Mouse (Mus musculus) ES-Bruce4 (cell line): ENCODE data around the gene Rgs3. TPM values are rescaled to one million over a fixed set of nuclear protein-coding genes. Genes with fewer than 3 reads are reported as not detected.

Source experiments
- H3K27ac ChIP-seq: 2 replicates; pipeline ENCODE4 v1.5.1; 2012; ENCODE audit warnings: low read length, inconsistent platforms; ENCODE audit not compliant: insufficient read depth
- H3K27me3 ChIP-seq: 2 replicates; pipeline ENCODE4 v1.6.1; 2012; ENCODE audit warnings: mild to moderate bottlenecking, low read length, inconsistent platforms; ENCODE audit not compliant: control insufficient read depth, poor library complexity, insufficient read depth, severe bottlenecking
- H3K36me3 ChIP-seq: 2 replicates; pipeline ENCODE4 v1.6.1; 2012; ENCODE audit warnings: inconsistent platforms, mild to moderate bottlenecking, low read length, moderate library complexity; ENCODE audit not compliant: control insufficient read depth, poor library complexity, insufficient read depth, severe bottlenecking
- H3K4me1 ChIP-seq: one replicate; pipeline ENCODE4 v1.8.1; 2011; ENCODE audit warnings: low read length; ENCODE audit not compliant: control insufficient read depth, insufficient read depth
- H3K4me3 ChIP-seq: 2 replicates; pipeline ENCODE4 v1.5.1; 2011; ENCODE audit warnings: low read depth, mild to moderate bottlenecking, low read length
- H3K9ac ChIP-seq: 2 replicates; pipeline ENCODE4 v1.6.1; 2012; ENCODE audit warnings: low read depth, mild to moderate bottlenecking, inconsistent platforms; ENCODE audit not compliant: poor library complexity, severe bottlenecking
- H3K9me3 ChIP-seq: replicated peaks from 2 replicates; pipeline ENCODE4 v1.6.1; 2012; ENCODE audit warnings: mild to moderate bottlenecking, low read length, inconsistent platforms; ENCODE audit not compliant: control insufficient read depth, poor library complexity, insufficient read depth, severe bottlenecking
- CTCF ChIP-seq: IDR thresholded peaks from one replicate; pipeline ENCODE4 v1.8.1; 2011; ENCODE audit warnings: low read depth, low read length
- EP300 ChIP-seq: IDR thresholded peaks from 2 replicates; pipeline ENCODE4 v1.6.1; 2011; ENCODE audit warnings: low read depth, low read length; ENCODE audit not compliant: insufficient read depth
- POLR2A ChIP-seq: IDR thresholded peaks from one replicate; pipeline ENCODE4 v1.8.1; 2011; ENCODE audit warnings: low read length; ENCODE audit not compliant: insufficient read depth
- polyA plus RNA-seq: library from polyadenylated mRNA; stranded (reverse); fragments of >200 nt; gene quantifications from 2 replicates; pipeline ENCODE4 v1.2.4, GENCODE M21; 2011; ENCODE audit warnings: low read depth; ENCODE audit not compliant: missing spikeins, insufficient read depth, insufficient read length

The Rgs3 gene
- polyA plus RNA-seq, 1 experiment: 15.3 TPM

DNA sequence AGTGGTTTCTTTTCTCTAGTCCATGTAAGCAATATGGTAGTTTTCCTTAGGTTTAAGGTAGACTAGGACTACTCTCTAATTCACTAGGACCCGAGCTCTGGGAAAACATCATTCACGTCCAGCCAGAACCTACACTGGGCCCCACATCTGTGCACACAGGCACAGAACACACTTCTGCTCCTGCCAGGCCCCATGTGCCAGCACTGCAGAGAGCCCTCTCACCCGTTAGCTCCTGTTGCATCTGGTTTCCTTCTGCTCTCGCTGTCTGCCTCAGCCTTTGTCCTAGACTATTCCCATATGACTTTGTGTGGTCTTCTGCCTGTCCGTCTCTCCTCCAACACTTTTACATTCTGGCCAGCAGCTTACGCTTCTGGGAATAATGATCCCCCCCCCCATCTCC is 25.9 kb upstream of the Rgs3 start:
- TF ChIP-seq POLR2A (no peak), CTCF (no peak), EP300 (no peak)
- no peaks in the 10 kb centered on the region for H3K4me1 ChIP-seq
- no peak overlapping the region for H3K9ac ChIP-seq
- no peaks in the 10 kb centered on the region for H3K9me3 ChIP-seq
- no peak overlapping the region for H3K4me3 ChIP-seq
- no peaks in the 10 kb centered on the region for H3K36me3 ChIP-seq
- H3K27me3 ChIP-seq: no peaks in the 10 kb centered on the region
- no peak overlapping the region for H3K27ac ChIP-seq

DNA sequence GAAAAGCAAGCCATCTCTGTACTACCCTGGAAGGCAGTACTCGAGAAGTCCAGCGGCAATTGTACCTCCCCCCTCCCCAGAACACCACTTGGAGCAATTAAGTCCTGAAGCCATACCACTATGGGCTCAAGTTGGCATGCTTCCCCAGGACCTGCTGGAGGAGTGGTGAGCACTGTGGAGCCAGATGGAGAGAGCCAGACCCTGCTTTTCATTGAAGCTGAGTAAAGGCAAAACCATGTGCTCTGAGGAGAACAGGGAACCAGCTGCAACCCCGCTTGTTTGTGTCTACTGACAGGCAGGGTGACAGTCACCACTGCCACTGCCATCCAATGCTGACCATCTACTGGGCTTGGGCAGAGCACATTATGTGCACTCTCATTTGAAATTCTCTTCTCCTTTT is 17.8 kb upstream of the Rgs3 start:
- Histone ChIP-seq H3K9ac (no peak overlapping the region), H3K27me3 (no peaks in the 10 kb centered on the region), H3K27ac (no peak overlapping the region), H3K4me1 (no peaks in the 10 kb centered on the region), H3K9me3 (no peaks in the 10 kb centered on the region), H3K36me3 (no peaks in the 10 kb centered on the region), H3K4me3 (no peak overlapping the region)
- no peak for TF ChIP-seq POLR2A

DNA sequence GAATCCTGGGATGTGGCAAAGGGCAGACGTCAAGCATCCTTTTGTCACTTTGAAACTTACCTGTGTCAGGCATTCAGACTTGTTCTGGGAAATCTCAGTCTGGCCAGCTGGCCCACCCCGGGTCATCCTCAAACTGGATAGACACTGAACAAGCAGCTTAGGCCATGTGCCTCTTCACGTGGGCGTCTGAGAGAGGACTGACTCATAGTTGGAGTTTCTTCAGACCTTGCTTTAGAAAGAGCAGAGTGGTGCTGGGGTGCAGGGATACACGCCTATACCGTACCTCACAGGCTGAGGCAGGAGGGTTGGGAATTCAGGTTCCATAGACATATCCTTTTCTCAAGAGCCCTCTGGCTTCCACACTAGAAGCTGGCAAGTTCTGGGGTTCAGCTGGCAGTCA is 15.9 kb upstream of the Rgs3 start:
- no peak for TF ChIP-seq CTCF
- TF ChIP-seq EP300: no peak
- no peak for TF ChIP-seq POLR2A
- H3K27me3 ChIP-seq: no peaks in the 10 kb centered on the region
- H3K9me3 ChIP-seq: no peaks in the 10 kb centered on the region
- no peaks in the 10 kb centered on the region for H3K36me3 ChIP-seq
- H3K27ac ChIP-seq: no peak overlapping the region
- no peak overlapping the region for H3K9ac ChIP-seq
- no peak overlapping the region for H3K4me3 ChIP-seq
- H3K4me1 ChIP-seq: no peaks in the 10 kb centered on the region

DNA sequence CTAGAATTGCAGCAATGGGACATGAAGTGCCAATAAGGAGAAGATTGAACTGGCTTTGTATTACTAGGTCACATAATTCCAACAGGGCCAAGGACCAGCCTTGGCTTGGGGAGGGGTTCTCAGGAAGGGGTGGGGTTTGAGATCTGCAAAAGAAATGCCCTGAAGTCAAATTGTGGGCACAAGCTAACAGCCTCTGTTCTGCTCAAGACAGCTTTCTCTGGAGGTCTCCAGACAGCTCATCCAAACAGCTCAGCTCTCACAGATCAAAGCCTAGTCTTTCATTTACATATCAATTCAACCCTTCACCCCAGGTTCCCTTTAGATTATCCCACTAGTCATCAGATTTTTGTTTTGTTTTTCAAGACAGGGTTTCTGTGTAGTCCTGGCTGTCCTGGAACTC is 14.8 kb upstream of the Rgs3 start:
- H3K27me3 ChIP-seq: no peaks in the 10 kb centered on the region
- no peaks in the 10 kb centered on the region for H3K36me3 ChIP-seq
- no peaks in the 10 kb centered on the region for H3K9me3 ChIP-seq
- H3K9ac ChIP-seq: no peak overlapping the region
- no peak overlapping the region for H3K4me3 ChIP-seq
- no peak overlapping the region for H3K27ac ChIP-seq
- H3K4me1 ChIP-seq: no peaks in the 10 kb centered on the region
- TF ChIP-seq EP300 (no peak), POLR2A (no peak)

DNA sequence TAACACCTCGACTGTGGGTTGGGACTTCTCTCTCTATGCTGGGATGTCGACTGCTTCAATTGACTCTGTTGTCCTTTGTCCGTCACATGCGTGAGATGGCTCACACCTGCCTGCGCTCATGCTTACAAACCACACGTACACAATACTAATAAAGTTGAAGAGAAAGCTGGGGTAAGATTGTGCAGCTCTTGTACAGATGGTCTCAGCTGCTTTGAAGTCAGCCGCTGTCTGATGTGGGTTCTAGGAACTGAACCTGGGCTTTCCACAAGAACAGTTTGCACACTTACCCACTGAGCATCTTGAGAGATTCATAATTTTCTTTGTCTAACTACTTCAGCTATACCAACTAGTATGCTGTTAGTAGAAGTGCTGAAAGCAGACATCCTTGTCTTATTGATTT is 7.7 kb upstream of the Rgs3 start:
- TF ChIP-seq CTCF (no peak), EP300 (no peak), POLR2A (no peak)
- Histone ChIP-seq H3K4me3 (no peak overlapping the region), H3K9ac (no peak overlapping the region), H3K27me3 (no peaks in the 10 kb centered on the region; the same call in 1 of the 2 replicates), H3K27ac (no peak overlapping the region), H3K9me3 (no peaks in the 10 kb centered on the region), H3K4me1 (no peaks in the 10 kb centered on the region), H3K36me3 (no peaks in the 10 kb centered on the region)

DNA sequence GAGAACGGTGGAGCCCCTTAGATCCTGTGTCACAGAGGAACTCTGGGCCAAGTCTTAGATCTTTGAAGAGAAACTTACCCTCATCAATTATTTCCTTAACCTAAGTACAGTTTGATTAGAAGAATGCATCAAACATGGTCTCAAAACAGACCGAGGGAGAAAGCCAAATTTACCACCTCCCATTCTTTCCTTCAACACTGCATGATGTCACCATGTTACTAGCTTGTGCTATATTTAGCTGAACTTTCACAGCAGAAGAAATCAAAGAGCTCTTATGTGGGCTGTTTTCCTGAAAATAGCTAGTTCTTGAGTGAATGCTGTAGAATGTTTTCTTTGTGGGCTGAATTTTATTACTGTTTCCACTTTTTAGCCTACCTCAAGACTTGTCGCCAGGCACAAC is 2.2 kb upstream of the Rgs3 start:
- H3K9ac ChIP-seq: no peak overlapping the region
- no peaks in the 10 kb centered on the region for H3K9me3 ChIP-seq
- no peaks in the 10 kb centered on the region for H3K36me3 ChIP-seq
- H3K27me3 ChIP-seq: no peaks in the 10 kb centered on the region; the same call in 1 of the 2 replicates
- TF ChIP-seq CTCF: no peak
- no peak for TF ChIP-seq POLR2A
- no peak for TF ChIP-seq EP300
- no peak overlapping the region for H3K27ac ChIP-seq
- no peak overlapping the region for H3K4me3 ChIP-seq
- no peaks in the 10 kb centered on the region for H3K4me1 ChIP-seq
